Mouse (Mus musculus): ENCODE results near the gene Sike1.
A peak's percentile ranks its signal among the peaks of the same experiment; 100 is the strongest.

- no peak for TF ChIP-seq CTCF (IDR thresholded peaks at IDR 0.05; ENCODE audit: insufficient read depth, low read depth, low read length)
- peak; percentile 83 for TF ChIP-seq POLR2A (IDR thresholded peaks at IDR 0.05; ENCODE audit: insufficient read depth, low read depth, low read length)
These were observed at the start of gene Sike1 for GRCm38 (mm10) chr3:102995605-102996321.

Data from olfactory bulb, adult 2 months (tissue).